Mouse (Mus musculus): ENCODE measurements around the gene Zbtb17. TPM values are rescaled to one million over a fixed set of nuclear protein-coding genes. Genes with fewer than 3 reads are reported as not detected.

Zbtb17 gene
- polyA plus RNA-seq, 2 experiments: 5.1 to 8.7 TPM

- Histone ChIP-seq H3K27ac (no peak overlapping the region), H3K27me3 (ENCODE audit: control insufficient read depth, insufficient read depth, low read length) (no peaks in the 10 kb centered on the region), H3K36me3 (replicated peaks; ENCODE audit: control insufficient read depth, insufficient read depth, low read depth) (no peaks in the 10 kb centered on the region; the same call in 1 of the 2 replicates), H3K9me3 (ENCODE audit: control insufficient read depth, low read length) (no peaks in the 10 kb centered on the region), H3K4me2 (ENCODE audit: low read depth) (no peak overlapping the region), H3K4me3 (ENCODE audit: insufficient read depth in 1 of 2, low read depth in 2 of 2, low read length in 2 of 2) (no peak overlapping the region), H3K9ac (replicated peaks) (no peak overlapping the region), H3K4me1 (replicated peaks; ENCODE audit: control insufficient read depth in 2 of 2, insufficient read depth in 2 of 2, low read length in 1 of 2) (no peaks in the 10 kb centered on the region)
- WGBS (ENCODE audit: insufficient replicate concordance): 53% methylated on average over 14 of the region's 14 CpGs
- no peak for ATAC-seq (ENCODE audit: insufficient read depth)
- no peak for DNase-seq (ENCODE audit: low read depth in 3 of 3, low spot score in 3 of 3)
- TF ChIP-seq CTCF (IDR thresholded peaks at IDR 0.05; ENCODE audit: low read depth) (no peak), EP300 (IDR thresholded peaks at IDR 0.05; ENCODE audit: low read depth) (no peak)
Measured at GRCm38 (mm10) chr4:141454581-141455350, 10.3 kb downstream of the Zbtb17 start.

DNA sequence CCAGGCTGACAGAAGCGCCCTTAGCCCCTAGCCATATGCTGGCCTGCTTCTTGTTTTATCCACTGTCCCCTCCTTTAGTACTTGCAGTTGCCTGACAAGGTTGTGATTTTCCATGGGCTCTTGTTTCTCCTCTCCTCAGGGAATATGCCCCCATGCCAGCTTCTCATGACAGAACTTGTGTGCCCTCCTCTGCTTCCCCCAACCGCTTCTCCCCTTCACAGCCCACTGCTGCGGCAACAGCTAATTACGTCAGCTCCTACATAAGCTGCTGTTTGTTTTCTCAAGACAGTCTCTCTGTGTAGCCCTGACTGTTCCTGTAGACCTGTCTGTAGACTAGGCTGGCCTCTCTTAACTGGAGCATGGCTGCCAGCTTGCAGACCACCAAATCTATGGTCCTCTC lies 11.1 kb downstream of the Zbtb17 start:
- ATAC-seq (ENCODE audit: insufficient read depth) (no peak), DNase-seq (ENCODE audit: low read depth in 3 of 3, low spot score in 3 of 3) (no peak)
- no peaks in the 10 kb centered on the region for H3K9me3 ChIP-seq (ENCODE audit: control insufficient read depth, low read length)
- no peaks in the 10 kb centered on the region; the same call in 1 of the 2 replicates for H3K36me3 ChIP-seq (replicated peaks; ENCODE audit: control insufficient read depth, insufficient read depth, low read depth)
- H3K4me3 ChIP-seq (ENCODE audit: insufficient read depth in 1 of 2, low read depth in 2 of 2, low read length in 2 of 2): no peak overlapping the region
- no peaks in the 10 kb centered on the region for H3K27me3 ChIP-seq (ENCODE audit: control insufficient read depth, insufficient read depth, low read length)
- no peaks in the 10 kb centered on the region for H3K4me1 ChIP-seq (replicated peaks; ENCODE audit: control insufficient read depth in 2 of 2, insufficient read depth in 2 of 2, low read length in 1 of 2)
- WGBS (ENCODE audit: insufficient replicate concordance): 82% methylated on average over 4 of the region's 4 CpGs
- H3K4me2 ChIP-seq (ENCODE audit: low read depth): no peak overlapping the region
- no peak for TF ChIP-seq CTCF (IDR thresholded peaks at IDR 0.05; ENCODE audit: low read depth)
- no peak for TF ChIP-seq EP300 (IDR thresholded peaks at IDR 0.05; ENCODE audit: low read depth)
- H3K27ac ChIP-seq: no peak overlapping the region
- no peak overlapping the region for H3K9ac ChIP-seq (replicated peaks)

GRCm38 (mm10) chr4:141456193-141456938 lies 11.9 kb downstream of the Zbtb17 start:
- ATAC-seq (ENCODE audit: insufficient read depth) (no peak), DNase-seq (ENCODE audit: low read depth in 3 of 3, low spot score in 3 of 3) (no peak)
- Histone ChIP-seq H3K4me3 (ENCODE audit: insufficient read depth in 1 of 2, low read depth in 2 of 2, low read length in 2 of 2) (no peak overlapping the region), H3K4me1 (replicated peaks; ENCODE audit: control insufficient read depth in 2 of 2, insufficient read depth in 2 of 2, low read length in 1 of 2) (no peaks in the 10 kb centered on the region), H3K9ac (replicated peaks) (no peak overlapping the region), H3K4me2 (ENCODE audit: low read depth) (no peak overlapping the region), H3K27me3 (ENCODE audit: control insufficient read depth, insufficient read depth, low read length) (no peaks in the 10 kb centered on the region), H3K36me3 (replicated peaks; ENCODE audit: control insufficient read depth, insufficient read depth, low read depth) (no peaks in the 10 kb centered on the region; the same call in 1 of the 2 replicates), H3K27ac (no peak overlapping the region), H3K9me3 (ENCODE audit: control insufficient read depth, low read length) (no peaks in the 10 kb centered on the region)
- TF ChIP-seq CTCF (IDR thresholded peaks at IDR 0.05; ENCODE audit: low read depth): no peak
- TF ChIP-seq EP300 (IDR thresholded peaks at IDR 0.05; ENCODE audit: low read depth): no peak
- 76% methylated on average over 14 of the region's 14 CpGs for WGBS (ENCODE audit: insufficient replicate concordance)

- Histone ChIP-seq H3K27ac (no peak overlapping the region), H3K9me3 (ENCODE audit: control insufficient read depth, low read length) (no peaks in the 10 kb centered on the region), H3K4me1 (replicated peaks; ENCODE audit: control insufficient read depth in 2 of 2, insufficient read depth in 2 of 2, low read length in 1 of 2) (no peaks in the 10 kb centered on the region), H3K36me3 (replicated peaks; ENCODE audit: control insufficient read depth, insufficient read depth, low read depth) (no peaks in the 10 kb centered on the region; the same call in 1 of the 2 replicates), H3K9ac (replicated peaks) (no peak overlapping the region), H3K27me3 (ENCODE audit: control insufficient read depth, insufficient read depth, low read length) (no peaks in the 10 kb centered on the region), H3K4me3 (ENCODE audit: insufficient read depth in 1 of 2, low read depth in 2 of 2, low read length in 2 of 2) (no peak overlapping the region), H3K4me2 (ENCODE audit: low read depth) (no peak overlapping the region)
- 58% methylated on average over 7 of the region's 7 CpGs for WGBS (ENCODE audit: insufficient replicate concordance)
- DNase-seq (ENCODE audit: low read depth in 3 of 3, low spot score in 3 of 3): no peak
- TF ChIP-seq CTCF (IDR thresholded peaks at IDR 0.05; ENCODE audit: low read depth) (no peak), EP300 (IDR thresholded peaks at IDR 0.05; ENCODE audit: low read depth) (no peak)
- no peak for ATAC-seq (ENCODE audit: insufficient read depth)
Measured at GRCm38 (mm10) chr4:141458236-141458635, 13.8 kb downstream of the Zbtb17 start.

- Histone ChIP-seq H3K27ac (no peak overlapping the region), H3K27me3 (ENCODE audit: control insufficient read depth, insufficient read depth, low read length) (no peaks in the 10 kb centered on the region), H3K4me1 (replicated peaks; ENCODE audit: control insufficient read depth in 2 of 2, insufficient read depth in 2 of 2, low read length in 1 of 2) (no peaks in the 10 kb centered on the region), H3K4me3 (ENCODE audit: insufficient read depth in 1 of 2, low read depth in 2 of 2, low read length in 2 of 2) (no peak overlapping the region), H3K4me2 (ENCODE audit: low read depth) (no peak overlapping the region), H3K9ac (replicated peaks) (no peak overlapping the region), H3K9me3 (ENCODE audit: control insufficient read depth, low read length) (no peaks in the 10 kb centered on the region), H3K36me3 (replicated peaks; ENCODE audit: control insufficient read depth, insufficient read depth, low read depth) (no peaks in the 10 kb centered on the region)
- no peak for TF ChIP-seq CTCF (IDR thresholded peaks at IDR 0.05; ENCODE audit: low read depth)
- no peak for TF ChIP-seq EP300 (IDR thresholded peaks at IDR 0.05; ENCODE audit: low read depth)
- ATAC-seq (ENCODE audit: insufficient read depth) (no peak), DNase-seq (ENCODE audit: low read depth in 3 of 3, low spot score in 3 of 3) (no peak)
- 81% methylated on average over 3 of the region's 3 CpGs for WGBS (ENCODE audit: insufficient replicate concordance)
Measured at GRCm38 (mm10) chr4:141458888-141459287, 14.4 kb downstream of the Zbtb17 start.
